Mouse (Mus musculus) ES-Bruce4 (cell line): ENCODE data around the gene Mrps27.

ENCODE experiments used
- CTCF ChIP-seq: IDR thresholded peaks from one replicate; pipeline ENCODE4 v1.8.1; 2011; ENCODE audit warnings: low read depth, low read length
- EP300 ChIP-seq: IDR thresholded peaks from 2 replicates; pipeline ENCODE4 v1.6.1; 2011; ENCODE audit warnings: low read depth, low read length; ENCODE audit not compliant: insufficient read depth

DNA sequence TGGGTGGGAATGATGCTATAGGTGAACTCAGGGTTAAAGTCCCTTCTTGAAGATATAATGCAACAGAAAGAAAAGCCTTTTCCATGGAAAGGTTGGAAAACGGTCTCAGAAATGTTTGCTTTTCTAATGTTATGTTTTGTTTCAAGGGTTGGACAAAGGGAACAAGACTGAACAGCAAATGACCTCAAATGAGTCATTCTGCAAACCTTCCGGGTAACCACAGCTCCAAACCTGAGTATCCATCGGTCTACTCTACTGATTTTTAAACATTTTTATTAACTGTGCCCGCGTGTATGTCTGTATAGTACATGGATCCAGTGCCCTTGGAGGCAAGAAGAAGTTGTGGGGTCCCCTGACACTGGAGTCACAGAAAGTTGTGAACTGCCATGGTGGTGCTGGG lies 94.8 kb downstream of the Mrps27 start:
- TF ChIP-seq CTCF (no peak), EP300 (no peak)
